Mouse (Mus musculus): ENCODE results near the gene Iqcn. TPM values are rescaled to one million over a fixed set of nuclear protein-coding genes. Genes with fewer than 3 reads are reported as not detected.

The Iqcn gene
- polyA plus RNA-seq, 1 experiment = 0.01 TPM

GRCm38 (mm10) chr8:70678679-70679078, 24.6 kb upstream of the Iqcn start:
- H3K36me3 ChIP-seq (ENCODE audit: control insufficient read depth, insufficient read depth) = peaks cover 29% of the 10 kb centered on the region
- TF ChIP-seq CEBPB (IDR thresholded peaks at IDR 0.05; ENCODE audit: low read depth) = no peak
- no peak for TF ChIP-seq MYOG (IDR thresholded peaks at IDR 0.05; ENCODE audit: control insufficient read depth, extremely low read depth, insufficient read length)
- TF ChIP-seq USF1 (IDR thresholded peaks at IDR 0.05; ENCODE audit: low read depth) = no peak
- no peak overlapping the region for H3ac ChIP-seq (ENCODE audit: control insufficient read depth, insufficient read length, low read depth)
- no peaks in the 10 kb centered on the region for H3K27me3 ChIP-seq (ENCODE audit: control insufficient read depth, insufficient read depth, insufficient read length)
- H3K4me3 ChIP-seq (ENCODE audit: insufficient read depth, poor library complexity, severe bottlenecking) = no peak overlapping the region
- H3K79me2 ChIP-seq (ENCODE audit: control insufficient read depth, insufficient read depth) = peaks cover 30% of the 10 kb centered on the region
- H3K79me3 ChIP-seq (ENCODE audit: low read depth) = peaks cover 19% of the 10 kb centered on the region

- no peak for TF ChIP-seq MAX (IDR thresholded peaks at IDR 0.05)
- no peak for TF ChIP-seq MYOD1 (IDR thresholded peaks at IDR 0.05; ENCODE audit: control insufficient read depth, insufficient read length, low read depth)
- no peak for TF ChIP-seq FOSL1 (IDR thresholded peaks at IDR 0.05; ENCODE audit: insufficient read depth, low read length, poor library complexity, severe bottlenecking)
- no peak for TF ChIP-seq CTCF (IDR thresholded peaks at IDR 0.05; ENCODE audit: control insufficient read depth, insufficient read depth, insufficient read length)
- TF ChIP-seq MYOG (IDR thresholded peaks at IDR 0.05; ENCODE audit: control insufficient read depth, extremely low read depth, insufficient read length) = no peak
- no peak for TF ChIP-seq CEBPB (IDR thresholded peaks at IDR 0.05; ENCODE audit: low read depth)
- no peak for TF ChIP-seq USF1 (IDR thresholded peaks at IDR 0.05; ENCODE audit: low read depth)
Observed at GRCm38 (mm10) chr8:70679404-70679803, 23.9 kb upstream of the Iqcn start.

GRCm38 (mm10) chr8:70680039-70680438, 23.2 kb upstream of the Iqcn start:
- Histone ChIP-seq H3K36me3 (ENCODE audit: control insufficient read depth, insufficient read depth) (peaks cover 26% of the 10 kb centered on the region), H3ac (ENCODE audit: control insufficient read depth, insufficient read length, low read depth) (no peak overlapping the region), H3K79me3 (ENCODE audit: low read depth) (peaks cover 7% of the 10 kb centered on the region), H3K79me2 (ENCODE audit: control insufficient read depth, insufficient read depth) (peaks cover 17% of the 10 kb centered on the region), H3K4me3 (ENCODE audit: insufficient read depth, poor library complexity, severe bottlenecking) (no peak overlapping the region), H3K27me3 (ENCODE audit: control insufficient read depth, insufficient read depth, insufficient read length) (no peaks in the 10 kb centered on the region)
- TF ChIP-seq FOSL1 (IDR thresholded peaks at IDR 0.05; ENCODE audit: insufficient read depth, low read length, poor library complexity, severe bottlenecking) (no peak), MAX (IDR thresholded peaks at IDR 0.05) (no peak), CEBPB (IDR thresholded peaks at IDR 0.05; ENCODE audit: low read depth) (no peak), MYOG (IDR thresholded peaks at IDR 0.05; ENCODE audit: control insufficient read depth, extremely low read depth, insufficient read length) (no peak), CTCF (IDR thresholded peaks at IDR 0.05; ENCODE audit: control insufficient read depth, insufficient read depth, insufficient read length) (no peak)

More at GRCm38 (mm10) chr8:70679404-70679803, 23.9 kb upstream of the Iqcn start:
- Histone ChIP-seq H3K79me3 (ENCODE audit: low read depth) (peaks cover 13% of the 10 kb centered on the region), H3ac (ENCODE audit: control insufficient read depth, insufficient read length, low read depth) (no peak overlapping the region), H3K4me3 (ENCODE audit: insufficient read depth, poor library complexity, severe bottlenecking) (no peak overlapping the region), H3K36me3 (ENCODE audit: control insufficient read depth, insufficient read depth) (peaks cover 26% of the 10 kb centered on the region), H3K27me3 (ENCODE audit: control insufficient read depth, insufficient read depth, insufficient read length) (no peaks in the 10 kb centered on the region), H3K79me2 (ENCODE audit: control insufficient read depth, insufficient read depth) (peaks cover 23% of the 10 kb centered on the region)

- TF ChIP-seq CTCF (IDR thresholded peaks at IDR 0.05; ENCODE audit: control insufficient read depth, insufficient read depth, insufficient read length) (no peak), USF1 (IDR thresholded peaks at IDR 0.05; ENCODE audit: low read depth) (no peak), CEBPB (IDR thresholded peaks at IDR 0.05; ENCODE audit: low read depth) (no peak), MYOD1 (IDR thresholded peaks at IDR 0.05; ENCODE audit: control insufficient read depth, insufficient read length, low read depth) (no peak), MAX (IDR thresholded peaks at IDR 0.05) (no peak), FOSL1 (IDR thresholded peaks at IDR 0.05; ENCODE audit: insufficient read depth, low read length, poor library complexity, severe bottlenecking) (no peak), MYOG (IDR thresholded peaks at IDR 0.05; ENCODE audit: control insufficient read depth, extremely low read depth, insufficient read length) (no peak)
- no peak overlapping the region for H3ac ChIP-seq (ENCODE audit: control insufficient read depth, insufficient read length, low read depth)
- H3K79me2 ChIP-seq (ENCODE audit: control insufficient read depth, insufficient read depth) = peaks cover 3% of the 10 kb centered on the region
- H3K79me3 ChIP-seq (ENCODE audit: low read depth) = no peaks in the 10 kb centered on the region
- H3K36me3 ChIP-seq (ENCODE audit: control insufficient read depth, insufficient read depth) = peaks cover 26% of the 10 kb centered on the region
- H3K4me3 ChIP-seq (ENCODE audit: insufficient read depth, poor library complexity, severe bottlenecking) = no peak overlapping the region
- no peaks in the 10 kb centered on the region for H3K27me3 ChIP-seq (ENCODE audit: control insufficient read depth, insufficient read depth, insufficient read length)
Observed at GRCm38 (mm10) chr8:70681410-70681809, 21.8 kb upstream of the Iqcn start.

GRCm38 (mm10) chr8:70682193-70682592, 21.1 kb upstream of the Iqcn start:
- no peak for TF ChIP-seq USF1 (IDR thresholded peaks at IDR 0.05; ENCODE audit: low read depth)
- TF ChIP-seq CTCF (IDR thresholded peaks at IDR 0.05; ENCODE audit: control insufficient read depth, insufficient read depth, insufficient read length) = no peak
- peak; percentile 67 for TF ChIP-seq MAX (IDR thresholded peaks at IDR 0.05)
- peak; percentile 28 for TF ChIP-seq FOSL1 (IDR thresholded peaks at IDR 0.05; ENCODE audit: insufficient read depth, low read length, poor library complexity, severe bottlenecking)
- no peak for TF ChIP-seq CEBPB (IDR thresholded peaks at IDR 0.05; ENCODE audit: low read depth)
- TF ChIP-seq MYOG (IDR thresholded peaks at IDR 0.05; ENCODE audit: control insufficient read depth, extremely low read depth, insufficient read length) = no peak
- TF ChIP-seq MYOD1 (IDR thresholded peaks at IDR 0.05; ENCODE audit: control insufficient read depth, insufficient read length, low read depth) = no peak
- Histone ChIP-seq H3K4me3 (ENCODE audit: insufficient read depth, poor library complexity, severe bottlenecking) (no peak overlapping the region), H3K36me3 (ENCODE audit: control insufficient read depth, insufficient read depth) (peaks cover 26% of the 10 kb centered on the region), H3ac (ENCODE audit: control insufficient read depth, insufficient read length, low read depth) (peak overlapping the region; percentile 45), H3K27me3 (ENCODE audit: control insufficient read depth, insufficient read depth, insufficient read length) (no peaks in the 10 kb centered on the region), H3K79me3 (ENCODE audit: low read depth) (no peaks in the 10 kb centered on the region), H3K79me2 (ENCODE audit: control insufficient read depth, insufficient read depth) (no peaks in the 10 kb centered on the region)

GRCm38 (mm10) chr8:70682692-70683091, 20.6 kb upstream of the Iqcn start:
- Histone ChIP-seq H3K36me3 (ENCODE audit: control insufficient read depth, insufficient read depth) (peaks cover 21% of the 10 kb centered on the region), H3K79me3 (ENCODE audit: low read depth) (no peaks in the 10 kb centered on the region), H3ac (ENCODE audit: control insufficient read depth, insufficient read length, low read depth) (no peak overlapping the region), H3K4me3 (ENCODE audit: insufficient read depth, poor library complexity, severe bottlenecking) (no peak overlapping the region), H3K27me3 (ENCODE audit: control insufficient read depth, insufficient read depth, insufficient read length) (no peaks in the 10 kb centered on the region), H3K79me2 (ENCODE audit: control insufficient read depth, insufficient read depth) (no peaks in the 10 kb centered on the region)
- no peak for TF ChIP-seq FOSL1 (IDR thresholded peaks at IDR 0.05; ENCODE audit: insufficient read depth, low read length, poor library complexity, severe bottlenecking)
- TF ChIP-seq MYOD1 (IDR thresholded peaks at IDR 0.05; ENCODE audit: control insufficient read depth, insufficient read length, low read depth) = peak; percentile 63
